Mouse (Mus musculus): ENCODE data around the gene Paqr3. TPM values are rescaled to one million over a fixed set of nuclear protein-coding genes. Genes with fewer than 3 reads are reported as not detected.

Gene Paqr3
- total and polyA plus RNA-seq, 2 experiments from 2014 or later = 0.59 to 2.5 TPM

DNA sequence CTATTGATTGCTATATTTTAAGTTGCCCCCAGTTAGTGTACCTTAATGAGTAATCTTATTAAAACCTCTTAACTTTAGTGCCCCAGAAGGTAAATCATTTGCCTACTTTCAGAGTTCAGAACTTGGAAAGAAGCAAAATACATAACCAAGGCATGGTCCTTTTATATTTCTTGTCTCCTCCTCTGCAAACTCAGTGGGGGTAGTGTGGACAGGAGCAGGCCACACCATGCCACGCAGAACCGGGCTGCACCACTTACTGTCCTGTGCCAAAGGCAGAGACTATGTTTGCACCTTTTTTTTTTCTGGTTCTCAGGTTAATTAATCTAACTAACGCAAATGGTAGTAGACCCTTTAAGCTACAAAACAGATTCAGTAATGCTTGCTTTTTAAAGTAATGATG lies 22.0 kb downstream of the Paqr3 start:
- H3K27ac ChIP-seq (ENCODE audit: low read depth) = no peak overlapping the region
- 90% methylated on average over 3 of the region's 3 CpGs for WGBS
- ATAC-seq (ENCODE audit: insufficient read depth, low read depth) (no peak), DNase-seq (ENCODE audit: low spot score) (no peak)
- H3K36me3 ChIP-seq (replicated peaks; ENCODE audit: control insufficient read depth, insufficient read depth, low read length) = peaks cover 26% of the 10 kb centered on the region
- no peaks in the 10 kb centered on the region for H3K27me3 ChIP-seq (ENCODE audit: control insufficient read depth, insufficient read depth, low read length)
- TF ChIP-seq CTCF (IDR thresholded peaks at IDR 0.05; ENCODE audit: low read depth) = no peak
- no peak for TF ChIP-seq EP300 (IDR thresholded peaks at IDR 0.05; ENCODE audit: low read depth)
- H3K9ac ChIP-seq (replicated peaks; ENCODE audit: low read depth, low read length) = no peak overlapping the region
- H3K9me3 ChIP-seq (replicated peaks; ENCODE audit: control insufficient read depth, low read length) = no peaks in the 10 kb centered on the region
- no peak overlapping the region for H3K4me2 ChIP-seq (ENCODE audit: low read depth, low read length)
- H3K4me3 ChIP-seq (ENCODE audit: low read depth, low read length) = no peak overlapping the region
- no peaks in the 10 kb centered on the region for H3K4me1 ChIP-seq (ENCODE audit: control insufficient read depth, insufficient read depth)

DNA sequence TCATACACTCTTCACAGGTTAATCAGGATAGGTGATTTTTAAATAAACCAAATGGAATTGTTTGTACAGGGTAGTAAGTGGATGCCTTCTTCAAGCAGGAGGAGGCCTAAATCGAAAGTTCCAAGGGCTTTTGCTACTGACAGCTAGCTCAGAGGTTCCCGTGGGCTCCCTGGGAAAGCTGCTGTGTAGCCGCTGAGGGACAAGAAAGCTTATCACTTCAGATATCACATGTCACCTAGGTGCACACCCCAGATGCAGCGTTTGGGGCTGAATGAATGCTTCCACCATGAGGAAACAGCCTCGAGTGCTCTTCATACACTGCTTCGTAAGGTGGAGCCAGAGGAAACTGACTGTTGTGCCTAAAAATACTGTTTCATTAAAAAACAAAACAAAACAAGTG lies 23.2 kb downstream of the Paqr3 start:
- H3K4me1 ChIP-seq (ENCODE audit: control insufficient read depth, insufficient read depth) = no peaks in the 10 kb centered on the region
- TF ChIP-seq CTCF (IDR thresholded peaks at IDR 0.05; ENCODE audit: low read depth) = no peak
- TF ChIP-seq EP300 (IDR thresholded peaks at IDR 0.05; ENCODE audit: low read depth) = no peak
- ATAC-seq (ENCODE audit: insufficient read depth, low read depth) (no peak), DNase-seq (ENCODE audit: low spot score) (no peak)
- H3K4me3 ChIP-seq (ENCODE audit: low read depth, low read length) = no peak overlapping the region
- no peaks in the 10 kb centered on the region for H3K27me3 ChIP-seq (ENCODE audit: control insufficient read depth, insufficient read depth, low read length)
- peaks cover 29% of the 10 kb centered on the region for H3K36me3 ChIP-seq (replicated peaks; ENCODE audit: control insufficient read depth, insufficient read depth, low read length)
- no peaks in the 10 kb centered on the region for H3K9me3 ChIP-seq (replicated peaks; ENCODE audit: control insufficient read depth, low read length)
- no peak overlapping the region for H3K9ac ChIP-seq (replicated peaks; ENCODE audit: low read depth, low read length)
- 67% methylated on average over 6 of the region's 6 CpGs for WGBS
- no peak overlapping the region for H3K4me2 ChIP-seq (ENCODE audit: low read depth, low read length)
- H3K27ac ChIP-seq (ENCODE audit: low read depth) = no peak overlapping the region

DNA sequence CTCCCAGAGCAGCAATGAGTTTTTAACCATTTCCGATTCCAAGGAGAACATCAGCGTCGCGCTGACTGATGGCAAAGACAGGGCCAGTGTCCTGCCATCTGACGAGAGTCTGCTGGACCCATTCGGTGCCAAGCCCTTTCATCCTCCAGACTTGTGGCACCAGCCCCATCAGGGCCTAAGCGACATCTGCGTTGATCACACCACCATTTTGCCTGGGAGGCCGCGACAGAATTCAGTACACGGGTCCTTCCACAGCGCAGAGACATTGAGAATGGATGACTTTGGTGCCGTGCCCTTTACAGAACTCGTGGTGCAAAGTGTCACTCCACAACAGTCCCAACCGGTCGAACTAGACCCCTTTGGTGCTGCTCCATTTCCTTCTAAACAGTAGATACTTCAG lies 23.6 kb downstream of the Paqr3 start:
- H3K36me3 ChIP-seq (replicated peaks; ENCODE audit: control insufficient read depth, insufficient read depth, low read length) = peaks cover 32% of the 10 kb centered on the region
- 90% methylated on average over 16 of the region's 16 CpGs for WGBS
- H3K27ac ChIP-seq (ENCODE audit: low read depth) = 0 out of 2 replicates have a peak overlapping the region, but pooled peaks have one; percentile 4
- ATAC-seq (ENCODE audit: insufficient read depth, low read depth) (no peak), DNase-seq (ENCODE audit: low spot score) (no peak)
- H3K9ac ChIP-seq (replicated peaks; ENCODE audit: low read depth, low read length) = no peak overlapping the region
- peak overlapping the region; percentile 36; the same call in 1 of the 2 replicates for H3K4me2 ChIP-seq (ENCODE audit: low read depth, low read length)
- no peaks in the 10 kb centered on the region for H3K9me3 ChIP-seq (replicated peaks; ENCODE audit: control insufficient read depth, low read length)
- TF ChIP-seq CTCF (IDR thresholded peaks at IDR 0.05; ENCODE audit: low read depth) (no peak), EP300 (IDR thresholded peaks at IDR 0.05; ENCODE audit: low read depth) (no peak)
- H3K27me3 ChIP-seq (ENCODE audit: control insufficient read depth, insufficient read depth, low read length) = no peaks in the 10 kb centered on the region
- 0 out of 2 replicates have a peak overlapping the region, but pooled peaks have one; percentile 19 for H3K4me3 ChIP-seq (ENCODE audit: low read depth, low read length)
- H3K4me1 ChIP-seq (ENCODE audit: control insufficient read depth, insufficient read depth) = no peaks in the 10 kb centered on the region

DNA sequence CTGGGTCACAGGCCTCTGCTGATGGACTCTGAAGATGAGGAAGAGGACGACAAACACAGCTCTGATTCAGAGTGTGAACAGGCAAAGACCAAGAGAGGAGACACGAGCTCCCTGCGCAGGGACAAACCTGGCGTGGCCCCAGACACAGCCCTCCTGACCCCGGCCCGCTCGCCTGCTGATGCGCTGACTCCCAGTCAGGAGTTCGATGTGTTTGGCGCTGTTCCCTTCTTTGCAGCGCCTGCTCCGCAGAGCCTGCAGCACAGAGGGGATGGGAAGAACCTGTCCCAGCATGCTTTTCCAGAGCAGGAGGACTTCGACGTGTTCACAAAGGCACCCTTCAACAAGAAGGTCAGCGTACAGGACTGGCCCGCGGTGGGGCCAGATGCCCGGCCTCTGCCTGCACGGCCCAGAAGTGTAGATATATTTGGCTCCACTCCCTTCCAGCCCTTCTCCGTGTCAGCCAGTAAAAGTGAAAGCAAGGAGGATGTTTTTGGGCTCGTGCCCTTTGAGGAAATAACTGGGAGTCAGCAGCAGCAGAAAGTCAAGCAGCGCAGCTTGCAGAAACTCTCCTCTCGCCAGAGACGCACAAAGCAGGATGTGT lies 24.3 kb downstream of the Paqr3 start:
- no peak for DNase-seq (ENCODE audit: low spot score)
- H3K36me3 ChIP-seq (replicated peaks; ENCODE audit: control insufficient read depth, insufficient read depth, low read length) = peaks cover 35% of the 10 kb centered on the region
- ATAC-seq (ENCODE audit: insufficient read depth, low read depth) = peak; percentile 53
- no peaks in the 10 kb centered on the region for H3K4me1 ChIP-seq (ENCODE audit: control insufficient read depth, insufficient read depth)
- 49% methylated on average over 24 of the region's 24 CpGs for WGBS
- no peak for TF ChIP-seq EP300 (IDR thresholded peaks at IDR 0.05; ENCODE audit: low read depth)
- TF ChIP-seq CTCF (IDR thresholded peaks at IDR 0.05; ENCODE audit: low read depth) = no peak
- 0 out of 2 replicates have a peak overlapping the region, but pooled peaks have one; percentile 31 for H3K27ac ChIP-seq (ENCODE audit: low read depth)
- no peaks in the 10 kb centered on the region for H3K9me3 ChIP-seq (replicated peaks; ENCODE audit: control insufficient read depth, low read length)
- H3K4me3 ChIP-seq (ENCODE audit: low read depth, low read length) = peak overlapping the region; percentile 19
- H3K27me3 ChIP-seq (ENCODE audit: control insufficient read depth, insufficient read depth, low read length) = no peaks in the 10 kb centered on the region
- H3K4me2 ChIP-seq (ENCODE audit: low read depth, low read length) = peak overlapping the region; percentile 36
- no peak overlapping the region for H3K9ac ChIP-seq (replicated peaks; ENCODE audit: low read depth, low read length)

GRCm38 (mm10) chr5:97085071-97085470 lies 26.3 kb downstream of the Paqr3 start:
- 92% methylated on average over 6 of the region's 6 CpGs for WGBS
- Histone ChIP-seq H3K27me3 (ENCODE audit: control insufficient read depth, insufficient read depth, low read length) (no peaks in the 10 kb centered on the region), H3K9me3 (replicated peaks; ENCODE audit: control insufficient read depth, low read length) (no peaks in the 10 kb centered on the region), H3K4me3 (ENCODE audit: low read depth, low read length) (no peak overlapping the region), H3K27ac (ENCODE audit: low read depth) (no peak overlapping the region), H3K4me2 (ENCODE audit: low read depth, low read length) (no peak overlapping the region), H3K9ac (replicated peaks; ENCODE audit: low read depth, low read length) (no peak overlapping the region), H3K4me1 (ENCODE audit: control insufficient read depth, insufficient read depth) (no peaks in the 10 kb centered on the region), H3K36me3 (replicated peaks; ENCODE audit: control insufficient read depth, insufficient read depth, low read length) (peaks cover 35% of the 10 kb centered on the region)
- TF ChIP-seq CTCF (IDR thresholded peaks at IDR 0.05; ENCODE audit: low read depth) = no peak
- no peak for ATAC-seq (ENCODE audit: insufficient read depth, low read depth)
- DNase-seq (ENCODE audit: low spot score) = no peak

DNA sequence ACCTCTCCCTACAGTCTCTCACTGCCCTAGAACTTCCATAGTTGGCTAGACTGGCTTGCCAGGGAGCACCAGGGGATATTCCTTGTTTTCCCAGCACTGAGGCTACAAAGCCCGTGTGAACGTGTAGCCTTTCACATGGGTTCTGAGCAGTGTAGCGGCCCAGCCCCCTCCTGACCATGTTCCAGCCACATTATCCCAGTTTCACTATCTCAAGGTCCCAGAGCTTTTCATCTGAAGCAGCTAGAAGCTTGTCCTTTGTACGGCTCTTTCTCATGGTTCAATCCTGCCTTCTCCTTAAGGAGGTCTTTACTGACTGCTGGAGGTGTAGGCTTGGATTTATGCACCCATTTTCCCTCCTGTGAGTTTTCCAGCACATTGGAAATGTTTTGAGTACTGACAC lies 26.9 kb downstream of the Paqr3 start:
- no peak overlapping the region for H3K9ac ChIP-seq (replicated peaks; ENCODE audit: low read depth, low read length)
- no peak overlapping the region for H3K4me3 ChIP-seq (ENCODE audit: low read depth, low read length)
- WGBS = 80% methylated on average over 4 of the region's 4 CpGs
- H3K36me3 ChIP-seq (replicated peaks; ENCODE audit: control insufficient read depth, insufficient read depth, low read length) = peaks cover 34% of the 10 kb centered on the region
- no peaks in the 10 kb centered on the region for H3K27me3 ChIP-seq (ENCODE audit: control insufficient read depth, insufficient read depth, low read length)
- H3K4me2 ChIP-seq (ENCODE audit: low read depth, low read length) = no peak overlapping the region
- no peaks in the 10 kb centered on the region for H3K9me3 ChIP-seq (replicated peaks; ENCODE audit: control insufficient read depth, low read length)
- no peaks in the 10 kb centered on the region for H3K4me1 ChIP-seq (ENCODE audit: control insufficient read depth, insufficient read depth)
- no peak overlapping the region for H3K27ac ChIP-seq (ENCODE audit: low read depth)
- TF ChIP-seq CTCF (IDR thresholded peaks at IDR 0.05; ENCODE audit: low read depth) (no peak), EP300 (IDR thresholded peaks at IDR 0.05; ENCODE audit: low read depth) (no peak)
- DNase-seq (ENCODE audit: low spot score) = no peak
- ATAC-seq (ENCODE audit: insufficient read depth, low read depth) = no peak

All from heart, postnatal 0 days (tissue).